11 mouse cellular contexts compared by ENCODE assay signal in genomic region chrX:47949729-47950128, GRCm38 (mm10). TPM values are rescaled to one million over a fixed set of nuclear protein-coding genes. Genes with fewer than 3 reads are reported as not detected.
DNase-seq lines count a peak whose midpoint lies in the region; ATAC-seq and TF ChIP-seq lines count a peak whose summit lies in the region.
"Had no signal": no experiment of that assay in that cellular context is flagged by ENCODE, and none has a peak within 500 bp of the region (broad histone marks: within the 10 kb centered on the region; RNA-seq: fewer than 3 reads in every experiment).

No protein-coding gene starts in this region.

- peak; percentile 3 for DNase-seq in urinary bladder, postnatal 14 days (ENCODE audit: low spot score)
- DNase-seq in urinary bladder, adult 2 months (ENCODE audit: low spot score): no peak
- peak; percentile 22 for DNase-seq in forebrain, postnatal 0 days
- peak; percentile 54 for DNase-seq in lung, embryonic 14.5 days
- no peak for DNase-seq in left cerebral cortex, postnatal 36 days (ENCODE audit: low spot score in 2 of 2)
- no peak for DNase-seq in right cerebral cortex, postnatal 25 days
- DNase-seq in c-Kit-positive CD71-positive TER-119-positive erythroid progenitor cells, embryonic 14.5 days (ENCODE audit: low spot score): no peak
- DNase-seq in natural killer cell, adult 2 months (ENCODE audit: low spot score in 2 of 2): no peak
- DNase-seq: heart, adult 18-20 months had no signal

- H3K27ac ChIP-seq in forebrain, postnatal 0 days (ENCODE audit: low read depth, low read length): no peak overlapping the region
- H3K27ac ChIP-seq in lung, embryonic 14.5 days (ENCODE audit: low read depth): no peak overlapping the region
- H3K27ac ChIP-seq: liver, embryonic 15.5 days had no signal

- H3K9ac ChIP-seq in forebrain, postnatal 0 days: no peak overlapping the region
- H3K9ac ChIP-seq in lung, embryonic 14.5 days: no peak overlapping the region
- H3K9ac ChIP-seq: liver, embryonic 15.5 days had no signal

- H3K36me3 ChIP-seq in forebrain, postnatal 0 days (ENCODE audit: insufficient read depth): peaks cover 4% of the 10 kb centered on the region; the same call in 1 of the 2 replicates
- H3K36me3 ChIP-seq in lung, embryonic 14.5 days (ENCODE audit: insufficient read depth): peaks cover 8% of the 10 kb centered on the region; the same call in 1 of the 2 replicates
- H3K36me3 ChIP-seq: G1E; liver, embryonic 15.5 days had no signal

- no peak overlapping the region for H3K4me3 ChIP-seq in forebrain, postnatal 0 days (ENCODE audit: low read depth, low read length)
- no peak overlapping the region for H3K4me3 ChIP-seq in lung, embryonic 14.5 days (ENCODE audit: low read depth, low read length)
- H3K4me3 ChIP-seq: liver, embryonic 15.5 days had no signal

- H3K4me2 ChIP-seq in forebrain, postnatal 0 days (ENCODE audit: low read depth): no peak overlapping the region
- no peak overlapping the region for H3K4me2 ChIP-seq in lung, embryonic 14.5 days
- H3K4me2 ChIP-seq: liver, embryonic 15.5 days had no signal

- no peaks in the 10 kb centered on the region for H3K4me1 ChIP-seq in forebrain, postnatal 0 days (ENCODE audit: insufficient read depth)
- H3K4me1 ChIP-seq in lung, embryonic 14.5 days (ENCODE audit: insufficient read depth): no peaks in the 10 kb centered on the region
- H3K4me1 ChIP-seq: liver, embryonic 15.5 days had no signal

- no peaks in the 10 kb centered on the region for H3K27me3 ChIP-seq in forebrain, postnatal 0 days (ENCODE audit: insufficient read depth, low read length)
- no peaks in the 10 kb centered on the region for H3K27me3 ChIP-seq in lung, embryonic 14.5 days (ENCODE audit: insufficient read depth, low read length)
- H3K27me3 ChIP-seq: liver, embryonic 15.5 days had no signal

- no peaks in the 10 kb centered on the region for H3K9me3 ChIP-seq in forebrain, postnatal 0 days (ENCODE audit: low read length)
- H3K9me3 ChIP-seq in lung, embryonic 14.5 days (ENCODE audit: low read depth, low read length): no peaks in the 10 kb centered on the region
- H3K9me3 ChIP-seq: G1E; liver, embryonic 15.5 days had no signal

- WGBS in forebrain, postnatal 0 days: 22% methylated on average over 3 of the region's 3 CpGs
- WGBS in lung, embryonic 14.5 days: 47% methylated on average over 3 of the region's 3 CpGs

- peak; percentile 81 for ATAC-seq in forebrain, postnatal 0 days
- peak; percentile 75 for ATAC-seq in lung, embryonic 14.5 days (ENCODE audit: insufficient read depth)

- intact Hi-C loops in left cerebral cortex, postnatal 36 days (cut with DNase I): no loop called here

- no peak for TF ChIP-seq CTCF in forebrain, postnatal 0 days (IDR thresholded peaks at IDR 0.05; ENCODE audit: low read depth)
- TF ChIP-seq CTCF in lung, embryonic 14.5 days (IDR thresholded peaks at IDR 0.05; ENCODE audit: low read depth): no peak

RNA-seq across cellular contexts. Expression of gene Ocrl, which starts 37.5 kb away (rescaled TPM):
- 36.0 and 38.6 TPM in 2 replicates for polyA plus RNA-seq in urinary bladder, adult 2 months (2012; rRNA removed)
- total RNA-seq in forebrain, postnatal 0 days (2014; rRNA removed): 24.8 and 36.8 TPM in 2 replicates
- polyA plus RNA-seq in forebrain, postnatal 0 days (2015; fragmentation: Nextera tagmentation; extraction: Ambion mirVana): 13.2 and 21.5 TPM in 2 replicates
- 22.0 and 22.3 TPM in 2 replicates for polyA plus RNA-seq in lung, embryonic 14.5 days (2014; fragmentation: Nextera tagmentation; extraction: Ambion mirVana)
- 10 to 100 TPM; 46.3 to 59.6 TPM for total RNA-seq in left cerebral cortex, postnatal 36 days (2021)
- total RNA-seq: G1E had no signal
- polyA plus RNA-seq: G1E had no signal

RNA-seq across cellular contexts. Expression of gene Smarca1, which starts 57.0 kb away (rescaled TPM):
- 2.0 and 2.9 TPM in 2 replicates for polyA plus RNA-seq in urinary bladder, adult 2 months (2012; rRNA removed)
- 63.1 and 63.2 TPM in 2 replicates for total RNA-seq in forebrain, postnatal 0 days (2014; rRNA removed)
- 22.8 and 28.6 TPM in 2 replicates for polyA plus RNA-seq in forebrain, postnatal 0 days (2015; fragmentation: Nextera tagmentation; extraction: Ambion mirVana)
- polyA plus RNA-seq in lung, embryonic 14.5 days (2014; fragmentation: Nextera tagmentation; extraction: Ambion mirVana): 29.9 and 32.5 TPM in 2 replicates
- total RNA-seq in left cerebral cortex, postnatal 36 days (2021): 10 to 100 TPM; 41.8 to 43.0 TPM
- total RNA-seq: G1E had no signal
- polyA plus RNA-seq: G1E had no signal

Comparison
In these comparisons a context has a peak if more than half of its experiments do, and no peak if none do; other contexts are left out.
1. DNase-seq: peak in urinary bladder, postnatal 14 days (single experiment), forebrain, postnatal 0 days (single experiment) and lung, embryonic 14.5 days (single experiment); none in urinary bladder, adult 2 months (single experiment), left cerebral cortex, postnatal 36 days (0 of 2), right cerebral cortex, postnatal 25 days (single experiment), c-Kit-positive CD71-positive TER-119-positive erythroid progenitor cells, embryonic 14.5 days (single experiment) and natural killer cell, adult 2 months (0 of 2).